Mouse (Mus musculus) spleen, adult 2 months (tissue): ENCODE data around the gene Snap47.

ENCODE experiments used
- CTCF ChIP-seq: fragments of 200-500 bp; IDR thresholded peaks from 2 replicates; pipeline ENCODE4 v1.5.1; 2011; ENCODE audit warnings: mild to moderate bottlenecking, inconsistent platforms; ENCODE audit not compliant: insufficient read depth, insufficient read length, insufficient replicate concordance; ENCODE audit errors: extremely low read depth
- POLR2A ChIP-seq: fragments of 200-500 bp; IDR thresholded peaks from 2 replicates; pipeline ENCODE4 v1.6.1; 2011; ENCODE audit warnings: low read depth, low read length, inconsistent platforms

DNA sequence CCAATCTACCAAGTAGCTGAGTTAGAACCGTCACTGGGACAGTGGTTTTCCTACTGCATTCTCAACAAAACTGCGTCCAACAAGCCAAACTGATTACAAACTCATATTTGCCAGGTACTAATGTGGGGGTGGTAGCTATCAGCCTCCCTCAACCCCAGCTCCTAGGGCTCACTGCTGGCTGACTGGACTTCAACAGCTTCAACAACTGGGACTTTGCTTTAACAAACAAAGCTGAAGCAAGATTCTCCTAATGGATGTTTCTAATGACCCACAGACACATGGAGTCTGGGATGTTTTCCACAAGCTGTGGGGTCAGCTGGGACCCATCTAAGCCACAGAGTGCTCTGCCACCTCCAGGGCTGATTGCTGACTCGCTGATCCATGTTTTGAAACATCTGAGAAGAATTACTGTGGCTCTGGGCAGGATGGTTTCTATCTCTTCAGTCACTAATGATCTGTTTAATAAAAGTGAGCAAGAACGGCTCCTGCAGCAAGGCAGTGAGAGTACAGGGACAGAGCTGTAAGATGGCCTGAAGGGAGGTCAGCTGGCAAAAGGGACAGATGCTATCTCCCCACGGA lies 27.9 kb downstream of the Snap47 start:
- TF ChIP-seq POLR2A = no peak
- no peak for TF ChIP-seq CTCF
